Mouse (Mus musculus) liver, postnatal 0 days (tissue): ENCODE measurements around the gene Olfr855. TPM values are rescaled to one million over a fixed set of nuclear protein-coding genes. Genes with fewer than 3 reads are reported as not detected.

Source experiments
- ATAC-seq: fragments of 200-750 bp; cut with Nextera tagmentation; 2 replicates; pipeline ENCODE4 v1.8.0; 2017; ENCODE audit warnings: mild to moderate bottlenecking, moderate library complexity
- DNase-seq: peaks from one replicate; pipeline ENCODE4 v3.0.0-alpha.2; 2016
- H3K27ac ChIP-seq: fragments of 300-500 bp; sonication (generic); 2 replicates; pipeline ENCODE4 v1.5.1; 2014; ENCODE audit warnings: antibody characterized with exemption, moderate library complexity, mild to moderate bottlenecking, low read depth
- H3K27me3 ChIP-seq: fragments of 300-500 bp; sonication (generic); 2 replicates; pipeline ENCODE4 v1.6.1; 2014; ENCODE audit warnings: low read length, control low read depth, mixed read lengths; ENCODE audit not compliant: insufficient read depth
- H3K36me3 ChIP-seq: fragments of 300-500 bp; sonication (generic); replicated peaks from 2 replicates; pipeline ENCODE4 v1.6.1; 2014; ENCODE audit warnings: mild to moderate bottlenecking, control low read depth, low read length, moderate library complexity, mixed read lengths; ENCODE audit not compliant: insufficient read depth
- H3K4me1 ChIP-seq: fragments of 300-500 bp; sonication (generic); 2 replicates; pipeline ENCODE4 v1.6.1; 2014; ENCODE audit warnings: antibody characterized with exemption, mild to moderate bottlenecking, control low read depth; ENCODE audit not compliant: insufficient read depth
- H3K4me2 ChIP-seq: fragments of 300-500 bp; sonication (generic); 2 replicates; pipeline ENCODE4 v1.6.1; 2014; ENCODE audit warnings: low read depth, mild to moderate bottlenecking, low read length, moderate library complexity, mixed read lengths
- H3K4me3 ChIP-seq: fragments of 300-500 bp; sonication (generic); 2 replicates; pipeline ENCODE4 v1.5.1; 2014; ENCODE audit warnings: low read depth, low read length
- H3K9ac ChIP-seq: fragments of 300-500 bp; sonication (generic); replicated peaks from 2 replicates; pipeline ENCODE4 v1.6.1; 2014; ENCODE audit warnings: mild to moderate bottlenecking, moderate library complexity
- H3K9me3 ChIP-seq: fragments of 300-500 bp; sonication (generic); 2 replicates; pipeline ENCODE4 v1.6.1; 2016; ENCODE audit warnings: mild to moderate bottlenecking, control low read depth, low read length, mixed read lengths
- CTCF ChIP-seq: sonication (generic); IDR thresholded peaks from 2 replicates; pipeline ENCODE4 v1.5.1; 2016; ENCODE audit warnings: antibody characterized with exemption, low read depth
- EP300 ChIP-seq: IDR thresholded peaks from 2 replicates; pipeline ENCODE4 v1.6.1; 2016; ENCODE audit warnings: antibody characterized with exemption, low read depth, mild to moderate bottlenecking
- WGBS: fragments of 180-500 bp; shearing (Covaris S2); extraction: QIAGEN DNeasy Blood & Tissue Kit; methylation state at CpG from one replicate; pipeline ENCODE4 v1.1.7; 2014; ENCODE audit not compliant: insufficient replicate concordance; 5-methylcytosine and 5-hydroxymethylcytosine counted together
- polyA plus RNA-seq: library from polyadenylated mRNA; unstranded; fragments of >200 nt; fragmentation: Nextera tagmentation; extraction: Ambion mirVana; gene quantifications from 2 replicates; pipeline ENCODE4 v1.2.1, GENCODE M21; 2015

Olfr855 gene
- not detected in 2 replicates for polyA plus RNA-seq

GRCm38 (mm10) chr9:19582317-19582716 is at the start of gene Olfr855:
Gene Olfr855 (plus strand): TSS chr9:19582617.
- Histone ChIP-seq H3K9me3 (no peaks in the 10 kb centered on the region), H3K36me3 (no peaks in the 10 kb centered on the region), H3K4me1 (no peaks in the 10 kb centered on the region), H3K27ac (no peak within 1 kb of the TSS), H3K9ac (no peak within 1 kb of the TSS), H3K4me2 (no peak within 1 kb of the TSS), H3K27me3 (no peaks in the 10 kb centered on the region), H3K4me3 (no peak within 1 kb of the TSS)
- TF ChIP-seq CTCF (no peak), EP300 (no peak)
- no peak for ATAC-seq
- no peak for DNase-seq

- Histone ChIP-seq H3K4me3 (no peak within 1 kb of the TSS), H3K4me2 (no peak within 1 kb of the TSS), H3K4me1 (no peaks in the 10 kb centered on the region), H3K36me3 (no peaks in the 10 kb centered on the region), H3K27me3 (no peaks in the 10 kb centered on the region), H3K9ac (no peak within 1 kb of the TSS), H3K9me3 (peaks cover 2% of the 10 kb centered on the region), H3K27ac (no peak within 1 kb of the TSS)
- ATAC-seq (no peak), DNase-seq (no peak)
- TF ChIP-seq EP300 = no peak
- no peak for TF ChIP-seq CTCF
- WGBS = 65% methylated on average over 1 of the region's 1 CpGs
These were observed 41.4 kb upstream of the Olfr855 start, which contains the start of gene Olfr853 for GRCm38 (mm10) chr9:19540976-19541375. Gene Olfr853 (minus strand): TSS chr9:19541076.

GRCm38 (mm10) chr9:19567282-19567681 is 15.1 kb upstream of the Olfr855 start, which contains the start of gene Olfr854:
Gene Olfr854 (minus strand): TSS chr9:19567382.
- 56% methylated on average over 1 of the region's 1 CpGs for WGBS
- no peaks in the 10 kb centered on the region for H3K27me3 ChIP-seq
- ATAC-seq = no peak
- H3K27ac ChIP-seq = no peak within 1 kb of the TSS
- H3K4me1 ChIP-seq = no peaks in the 10 kb centered on the region
- TF ChIP-seq EP300 (no peak), CTCF (no peak)
- DNase-seq = no peak
- H3K36me3 ChIP-seq = no peaks in the 10 kb centered on the region
- no peak within 1 kb of the TSS for H3K9ac ChIP-seq
- no peak within 1 kb of the TSS for H3K4me2 ChIP-seq
- no peak within 1 kb of the TSS for H3K4me3 ChIP-seq
- H3K9me3 ChIP-seq = no peaks in the 10 kb centered on the region

GRCm38 (mm10) chr9:19621297-19621696 is 38.9 kb downstream of the Olfr855 start:
- Histone ChIP-seq H3K4me1 (no peaks in the 10 kb centered on the region), H3K4me3 (no peak overlapping the region), H3K9ac (no peak overlapping the region), H3K9me3 (no peaks in the 10 kb centered on the region), H3K27me3 (no peaks in the 10 kb centered on the region), H3K4me2 (no peak overlapping the region), H3K36me3 (0 out of 2 replicates have a peak, but pooled peaks cover 8% of the 10 kb centered on the region), H3K27ac (no peak overlapping the region)
- no peak for DNase-seq
- TF ChIP-seq EP300 (no peak), CTCF (no peak)
- no peak for ATAC-seq
- WGBS = 93% methylated on average over 3 of the region's 3 CpGs

GRCm38 (mm10) chr9:19621843-19622822 is 39.7 kb downstream of the Olfr855 start, which contains the start of gene Zfp317:
Gene Zfp317 (plus strand): TSS chr9:19622102.
- H3K4me2 ChIP-seq = peak within 1 kb of the TSS; percentile 69
- H3K4me1 ChIP-seq = no peaks in the 10 kb centered on the region
- H3K4me3 ChIP-seq = peak within 1 kb of the TSS; percentile 78
- DNase-seq = peak; percentile 85
- peak within 1 kb of the TSS; percentile 94 for H3K27ac ChIP-seq
- no peaks in the 10 kb centered on the region for H3K9me3 ChIP-seq
- H3K36me3 ChIP-seq = 0 out of 2 replicates have a peak, but pooled peaks cover 10% of the 10 kb centered on the region
- WGBS = 1% methylated on average over 35 of the region's 35 CpGs
- peak within 1 kb of the TSS; percentile 63 for H3K9ac ChIP-seq
- TF ChIP-seq EP300 = peak; percentile 78
- TF ChIP-seq CTCF = no peak
- no peaks in the 10 kb centered on the region for H3K27me3 ChIP-seq
- peak; percentile 96 for ATAC-seq

GRCm38 (mm10) chr9:19629574-19629973 is 47.2 kb downstream of the Olfr855 start:
- Histone ChIP-seq H3K4me2 (no peak overlapping the region), H3K36me3 (peaks cover 16% of the 10 kb centered on the region), H3K27me3 (no peaks in the 10 kb centered on the region), H3K9me3 (no peaks in the 10 kb centered on the region), H3K9ac (no peak overlapping the region), H3K27ac (no peak overlapping the region), H3K4me3 (no peak overlapping the region), H3K4me1 (no peaks in the 10 kb centered on the region)
- no peak for TF ChIP-seq EP300
- no peak for TF ChIP-seq CTCF
- no peak for DNase-seq
- ATAC-seq = no peak

Other genes with a start within 250 kb of the Olfr855 start
- not detected in 2 replicates for gene Olfr845, start 246.2 kb upstream of the Olfr855 start, polyA plus RNA-seq
- gene Olfr846, start 218.6 kb upstream of the Olfr855 start, polyA plus RNA-seq = not detected in 2 replicates
- not detected in 2 replicates for gene Olfr847, start 203.9 kb upstream of the Olfr855 start, polyA plus RNA-seq
- not detected in 2 replicates for gene Olfr849, start 142.4 kb upstream of the Olfr855 start, polyA plus RNA-seq
- not detected in 2 replicates for gene Olfr850, start 104.4 kb upstream of the Olfr855 start, polyA plus RNA-seq
- gene Olfr851, start 89.3 kb upstream of the Olfr855 start, polyA plus RNA-seq = not detected in 2 replicates
- not detected in 2 replicates for gene Olfr853, start 41.5 kb upstream of the Olfr855 start, polyA plus RNA-seq
- not detected in 2 replicates for gene Olfr854, start 15.2 kb upstream of the Olfr855 start, polyA plus RNA-seq
- gene Zfp317, start 39.5 kb downstream of the Olfr855 start, polyA plus RNA-seq = 4.1 TPM in 2 replicates
- not detected in 2 replicates for gene Olfr857, start 126.8 kb downstream of the Olfr855 start, polyA plus RNA-seq
- not detected in 2 replicates for gene Olfr58, start 197.7 kb downstream of the Olfr855 start, polyA plus RNA-seq
- gene Olfr859, start 222.3 kb downstream of the Olfr855 start, polyA plus RNA-seq = not detected in 2 replicates